Mouse (Mus musculus) limb, embryonic 14.5 days (tissue): ENCODE results near the gene Atp11a. TPM values are rescaled to one million over a fixed set of nuclear protein-coding genes. Genes with fewer than 3 reads are reported as not detected.

Source experiments
- ATAC-seq: fragments of 200-750 bp; cut with Nextera tagmentation; 2 replicates; pipeline ENCODE4 v1.8.0; 2017; ENCODE audit warnings: low read depth, moderate number of reproducible peaks, moderate TSS enrichment; ENCODE audit not compliant: low FRiP score
- DNase-seq: peaks from one replicate; pipeline ENCODE4 v3.0.0-alpha.2; 2015; ENCODE audit warnings: low spot score
- H3K27ac ChIP-seq: fragments of 300-500 bp; sonication (generic); replicated peaks from 2 replicates; pipeline ENCODE4 v1.5.1; 2014; ENCODE audit warnings: low read depth, mild to moderate bottlenecking, low read length, moderate library complexity, mixed read lengths
- H3K27me3 ChIP-seq: fragments of 300-500 bp; sonication (generic); 2 replicates; pipeline ENCODE4 v1.6.1; 2014; ENCODE audit warnings: low read length, mixed read lengths; ENCODE audit not compliant: control insufficient read depth, insufficient read depth
- H3K36me3 ChIP-seq: fragments of 300-500 bp; sonication (generic); 2 replicates; pipeline ENCODE4 v1.6.1; 2014; ENCODE audit warnings: mild to moderate bottlenecking, low read length, moderate library complexity, mixed read lengths; ENCODE audit not compliant: control insufficient read depth, insufficient read depth
- H3K4me1 ChIP-seq: fragments of 300-500 bp; sonication (generic); 2 replicates; pipeline ENCODE4 v1.6.1; 2014; ENCODE audit warnings: antibody characterized with exemption, low read length, mixed read lengths; ENCODE audit not compliant: control insufficient read depth, insufficient read depth
- H3K4me2 ChIP-seq: fragments of 300-500 bp; sonication (generic); replicated peaks from 2 replicates; pipeline ENCODE4 v1.6.1; 2014; ENCODE audit warnings: low read depth, mild to moderate bottlenecking, low read length, moderate library complexity; ENCODE audit not compliant: severe bottlenecking
- H3K4me3 ChIP-seq: fragments of 300-500 bp; sonication (generic); replicated peaks from 2 replicates; pipeline ENCODE4 v1.5.1; 2014; ENCODE audit warnings: low read length
- H3K9ac ChIP-seq: fragments of 300-500 bp; sonication (generic); 2 replicates; pipeline ENCODE4 v1.6.1; 2014; ENCODE audit warnings: mild to moderate bottlenecking, low read depth, low read length, moderate library complexity; ENCODE audit not compliant: severe bottlenecking
- H3K9me3 ChIP-seq: fragments of 300-500 bp; sonication (generic); 2 replicates; pipeline ENCODE4 v1.6.1; 2016; ENCODE audit warnings: low read length; ENCODE audit not compliant: control insufficient read depth
- POLR2A ChIP-seq: fragments of 200-500 bp; IDR thresholded peaks from 2 replicates; pipeline ENCODE4 v1.8.0; 2012; ENCODE audit warnings: inconsistent platforms, mild to moderate bottlenecking, moderate library complexity, borderline replicate concordance; ENCODE audit not compliant: insufficient read depth, insufficient read length; ENCODE audit errors: extremely low read depth
- WGBS: fragments of 180-500 bp; shearing (Covaris S2); extraction: QIAGEN DNeasy Blood & Tissue Kit; methylation state at CpG from one replicate; pipeline ENCODE4 v1.1.7; 2014; 5-methylcytosine and 5-hydroxymethylcytosine counted together
- polyA plus RNA-seq, 2 experiments: library from polyadenylated mRNA; depleted of rRNA in 1 of 2; stranded (reverse) in 1 of 2; unstranded in 1 of 2; fragments of >200 nt; fragmentation: Nextera tagmentation in 1 of 2; extraction: Ambion mirVana in 1 of 2; gene quantifications; 2 replicates each; pipeline versions ENCODE4 v1.2.1 to v1.2.3; 2012 to 2014

Gene Atp11a
- polyA plus RNA-seq, 2 experiments: 26.0 to 81.8 TPM

- 73% methylated on average over 15 of the region's 15 CpGs for WGBS
- no peak for TF ChIP-seq POLR2A
- no peaks in the 10 kb centered on the region for H3K4me1 ChIP-seq
- DNase-seq (no peak), ATAC-seq (no peak)
- no peaks in the 10 kb centered on the region for H3K9me3 ChIP-seq
- no peak overlapping the region for H3K27ac ChIP-seq
- no peak overlapping the region for H3K4me2 ChIP-seq
- no peak overlapping the region for H3K9ac ChIP-seq
- no peak overlapping the region for H3K4me3 ChIP-seq
- H3K36me3 ChIP-seq: peaks cover 49% of the 10 kb centered on the region
- H3K27me3 ChIP-seq: no peaks in the 10 kb centered on the region
Measured at GRCm38 (mm10) chr8:12856038-12856437, 99.2 kb downstream of the Atp11a start.

GRCm38 (mm10) chr8:12863061-12863460 is 106.2 kb downstream of the Atp11a start:
- H3K36me3 ChIP-seq: peaks cover 63% of the 10 kb centered on the region
- H3K9me3 ChIP-seq: no peaks in the 10 kb centered on the region
- H3K27ac ChIP-seq: no peak overlapping the region
- TF ChIP-seq POLR2A: no peak
- no peaks in the 10 kb centered on the region for H3K4me1 ChIP-seq
- H3K4me2 ChIP-seq: no peak overlapping the region
- ATAC-seq (no peak), DNase-seq (no peak)
- WGBS: 83% methylated on average over 3 of the region's 3 CpGs
- no peaks in the 10 kb centered on the region for H3K27me3 ChIP-seq
- H3K9ac ChIP-seq: no peak overlapping the region
- H3K4me3 ChIP-seq: no peak overlapping the region

- no peak for ATAC-seq
- 81% methylated on average over 14 of the region's 14 CpGs for WGBS
- no peak overlapping the region for H3K9ac ChIP-seq
- no peak for TF ChIP-seq POLR2A
- H3K27ac ChIP-seq: no peak overlapping the region
- no peaks in the 10 kb centered on the region for H3K27me3 ChIP-seq
- H3K9me3 ChIP-seq: no peaks in the 10 kb centered on the region
- H3K4me2 ChIP-seq: no peak overlapping the region
- no peaks in the 10 kb centered on the region for H3K4me1 ChIP-seq
- H3K36me3 ChIP-seq: peaks cover 57% of the 10 kb centered on the region
- no peak for DNase-seq
- no peak overlapping the region for H3K4me3 ChIP-seq
Measured at GRCm38 (mm10) chr8:12863608-12864007, 106.8 kb downstream of the Atp11a start.

DNA sequence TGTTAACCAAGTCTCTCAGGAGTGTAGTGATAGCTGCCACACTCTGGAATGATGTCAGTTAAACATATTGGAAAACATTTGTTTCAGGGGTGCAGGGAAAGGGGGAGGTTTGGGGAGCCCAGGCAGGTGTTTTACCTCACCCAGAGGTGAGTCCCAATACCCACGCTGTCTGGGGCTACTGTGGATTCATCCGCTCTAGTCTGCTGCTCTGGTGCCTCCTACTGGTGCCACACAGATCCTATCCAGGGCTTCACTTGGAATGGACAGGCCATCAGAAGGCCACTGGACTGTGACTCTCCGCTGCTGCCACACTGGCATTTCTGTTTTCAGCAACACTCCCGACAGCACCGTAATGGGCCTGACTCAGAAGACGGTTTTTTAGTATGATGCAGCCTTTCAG is 109.0 kb downstream of the Atp11a start:
- no peaks in the 10 kb centered on the region for H3K27me3 ChIP-seq
- DNase-seq (no peak), ATAC-seq (no peak)
- no peak for TF ChIP-seq POLR2A
- H3K36me3 ChIP-seq: peaks cover 43% of the 10 kb centered on the region
- no peak overlapping the region for H3K4me3 ChIP-seq
- no peaks in the 10 kb centered on the region for H3K4me1 ChIP-seq
- no peak overlapping the region for H3K9ac ChIP-seq
- 73% methylated on average over 6 of the region's 6 CpGs for WGBS
- no peaks in the 10 kb centered on the region for H3K9me3 ChIP-seq
- H3K27ac ChIP-seq: no peak overlapping the region
- H3K4me2 ChIP-seq: no peak overlapping the region

DNA sequence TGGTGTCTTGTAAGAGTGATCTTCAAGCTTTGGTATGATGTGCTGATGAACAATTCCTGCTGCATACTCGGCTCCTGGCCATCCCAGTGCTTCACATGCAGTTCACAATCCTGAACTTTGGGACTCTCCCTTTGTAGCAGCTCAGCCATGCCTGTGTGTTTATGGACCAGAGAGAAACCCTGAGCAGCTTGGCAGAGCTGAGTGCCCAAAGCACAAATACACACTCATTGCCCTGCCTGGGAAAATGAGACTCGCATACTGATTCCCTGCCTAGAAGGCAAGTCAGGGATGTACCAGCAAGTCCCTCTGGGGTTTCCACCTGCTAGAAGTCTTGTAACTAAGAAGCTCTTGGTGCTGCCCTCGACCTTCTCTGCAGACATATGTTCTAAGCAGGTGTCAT is 112.8 kb downstream of the Atp11a start:
- Histone ChIP-seq H3K9me3 (no peaks in the 10 kb centered on the region), H3K36me3 (peaks cover 13% of the 10 kb centered on the region; the same call in 1 of the 2 replicates), H3K4me3 (no peak overlapping the region), H3K27ac (no peak overlapping the region), H3K27me3 (peaks cover 6% of the 10 kb centered on the region; the same call in 1 of the 2 replicates), H3K4me1 (peaks cover 3% of the 10 kb centered on the region), H3K4me2 (no peak overlapping the region), H3K9ac (no peak overlapping the region)
- no peak for DNase-seq
- WGBS: 66% methylated on average over 3 of the region's 3 CpGs
- no peak for ATAC-seq
- TF ChIP-seq POLR2A: no peak

GRCm38 (mm10) chr8:12870656-12871055 is 113.8 kb downstream of the Atp11a start:
- no peak for DNase-seq

More at GRCm38 (mm10) chr8:12870656-12871055, 113.8 kb downstream of the Atp11a start:
- H3K27ac ChIP-seq: no peak overlapping the region
- no peak for TF ChIP-seq POLR2A
- no peak overlapping the region for H3K4me2 ChIP-seq
- no peaks in the 10 kb centered on the region for H3K9me3 ChIP-seq
- no peak overlapping the region for H3K9ac ChIP-seq
- no peak for ATAC-seq
- H3K4me1 ChIP-seq: peaks cover 3% of the 10 kb centered on the region
- peaks cover 6% of the 10 kb centered on the region; the same call in 1 of the 2 replicates for H3K36me3 ChIP-seq
- 84% methylated on average over 5 of the region's 5 CpGs for WGBS
- H3K27me3 ChIP-seq: peaks cover 8% of the 10 kb centered on the region; the same call in 1 of the 2 replicates
- H3K4me3 ChIP-seq: no peak overlapping the region
